Mouse (Mus musculus) kidney, embryonic 15.5 days (tissue): ENCODE measurements around the gene Nck1. TPM values are rescaled to one million over a fixed set of nuclear protein-coding genes. Genes with fewer than 3 reads are reported as not detected.
A peak's percentile ranks its signal among the peaks of the same experiment; 100 is the strongest.

Experiments
- ATAC-seq: fragments of 200-750 bp; cut with Nextera tagmentation; replicated peaks from 2 replicates; pipeline ENCODE4 v1.8.0; 2017; ENCODE audit warnings: moderate TSS enrichment; ENCODE audit not compliant: low FRiP score
- H3K27ac ChIP-seq: fragments of 300-500 bp; sonication (generic); 2 replicates; pipeline ENCODE4 v1.5.1; 2015; ENCODE audit warnings: mild to moderate bottlenecking, inconsistent platforms
- H3K27me3 ChIP-seq: fragments of 300-500 bp; sonication (generic); 2 replicates; pipeline ENCODE4 v1.6.1; 2015; ENCODE audit warnings: inconsistent platforms
- H3K36me3 ChIP-seq: fragments of 300-500 bp; sonication (generic); 2 replicates; pipeline ENCODE4 v1.6.1; 2015; ENCODE audit warnings: inconsistent platforms
- H3K4me1 ChIP-seq: fragments of 300-500 bp; sonication (generic); 2 replicates; pipeline ENCODE4 v1.6.1; 2015; ENCODE audit warnings: inconsistent platforms
- H3K4me2 ChIP-seq: fragments of 300-500 bp; sonication (generic); 2 replicates; pipeline ENCODE4 v1.6.1; 2015; ENCODE audit warnings: moderate library complexity, mild to moderate bottlenecking, inconsistent platforms
- H3K4me3 ChIP-seq: fragments of 300-500 bp; sonication (generic); replicated peaks from 2 replicates; pipeline ENCODE4 v1.5.1; 2015; ENCODE audit warnings: mild to moderate bottlenecking, inconsistent platforms
- H3K9ac ChIP-seq: fragments of 300-500 bp; sonication (generic); 2 replicates; pipeline ENCODE4 v1.6.1; 2015; ENCODE audit warnings: mild to moderate bottlenecking, inconsistent platforms
- H3K9me3 ChIP-seq: fragments of 300-500 bp; sonication (generic); replicated peaks from 2 replicates; pipeline ENCODE4 v1.6.1; 2016; ENCODE audit warnings: inconsistent platforms
- WGBS: fragments of 180-500 bp; shearing (Covaris S2); methylation state at CpG from one replicate; pipeline ENCODE4 v1.1.7; 2015; ENCODE audit warnings: mixed read lengths; 5-methylcytosine and 5-hydroxymethylcytosine counted together
- polyA plus RNA-seq: library from polyadenylated mRNA; unstranded; fragments of >200 nt; fragmentation: Nextera tagmentation; extraction: Ambion mirVana; gene quantifications from 2 replicates; pipeline ENCODE4 v1.2.1, GENCODE M21; 2015

The Nck1 gene
- polyA plus RNA-seq, 1 experiment from 2014 or later: 71.5 TPM

DNA sequence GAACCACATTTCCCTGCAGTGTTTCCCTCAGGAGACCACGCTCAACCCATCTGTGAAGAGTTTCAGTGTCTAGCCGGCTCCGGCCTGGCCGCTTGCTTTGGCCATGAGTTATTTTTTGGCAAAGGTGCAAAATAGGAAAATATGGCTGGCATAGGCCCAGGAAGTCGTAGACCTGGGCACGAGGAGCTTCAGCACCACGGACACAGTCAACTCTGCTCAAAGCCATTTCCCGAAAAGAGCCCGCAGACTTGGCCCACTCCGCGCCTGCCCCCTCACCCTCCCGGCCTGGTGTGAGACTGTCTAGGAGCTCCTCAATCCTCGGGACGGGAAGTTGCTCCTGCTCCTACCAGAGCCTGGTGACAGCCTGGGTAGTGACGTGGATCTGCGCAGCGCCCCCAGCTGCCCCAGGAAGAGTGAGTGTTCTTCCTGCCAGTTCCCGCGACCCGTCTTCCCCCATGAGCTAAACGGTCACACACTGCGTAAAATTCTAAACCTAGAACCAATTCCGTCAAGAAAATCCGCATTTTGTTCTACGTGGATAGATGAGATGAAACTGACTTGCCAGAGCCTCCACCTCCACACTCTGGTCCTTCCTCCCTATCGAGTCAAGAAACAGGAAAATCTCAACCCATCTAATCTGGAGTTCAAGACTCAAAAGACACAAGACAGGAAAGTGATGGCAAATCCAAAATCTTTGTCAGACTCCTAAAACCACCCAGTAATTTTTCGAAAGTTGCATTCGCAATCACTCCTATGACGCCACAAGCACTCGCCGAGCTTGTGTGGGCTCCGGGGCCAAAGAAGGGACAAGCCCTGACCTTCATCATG lies 24.1 kb upstream of the Nck1 start:
- Histone ChIP-seq H3K36me3 (no peaks in the 10 kb centered on the region), H3K4me3 (peak overlapping the region; percentile 72), H3K9me3 (no peaks in the 10 kb centered on the region), H3K4me1 (peaks cover 13% of the 10 kb centered on the region; the same call in 1 of the 2 replicates), H3K27ac (0 out of 2 replicates have a peak overlapping the region, but pooled peaks have one; percentile 30), H3K27me3 (0 out of 2 replicates have a peak, but pooled peaks cover 3% of the 10 kb centered on the region), H3K4me2 (peak overlapping the region; percentile 96), H3K9ac (peak overlapping the region; percentile 65)
- ATAC-seq: peak; percentile 52
- WGBS: 10% methylated on average over 32 of the region's 32 CpGs

DNA sequence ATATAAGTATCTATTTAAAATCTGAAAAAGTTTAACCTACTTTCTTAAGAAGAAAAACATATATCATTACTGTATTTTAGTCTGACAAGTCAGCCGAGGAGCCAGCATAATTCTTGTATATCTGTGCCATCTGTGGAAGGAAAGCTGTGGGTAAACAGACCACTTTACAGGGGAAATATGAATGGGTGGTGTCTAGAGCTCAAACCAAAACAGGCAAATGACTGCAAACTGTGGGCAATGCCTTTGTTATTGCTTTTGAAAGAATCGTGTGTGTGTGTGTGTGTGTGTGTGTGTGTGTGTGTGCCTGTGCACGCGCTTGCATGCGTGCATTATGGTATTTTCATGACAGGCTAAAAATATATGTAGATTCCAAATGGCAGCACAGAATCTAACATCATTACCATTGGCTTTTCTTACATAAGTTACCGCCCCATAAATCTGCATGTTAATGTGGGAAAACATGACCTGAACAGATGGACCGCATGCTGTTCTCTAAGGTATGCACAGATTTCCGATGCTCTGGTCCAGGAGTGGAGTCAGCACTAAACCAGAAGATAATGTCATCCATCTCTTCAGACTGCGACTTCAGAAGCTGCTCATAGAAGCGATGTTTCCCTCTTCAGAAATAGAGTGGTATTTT lies 14.4 kb upstream of the Nck1 start:
- Histone ChIP-seq H3K4me2 (no peak overlapping the region), H3K9me3 (no peaks in the 10 kb centered on the region), H3K9ac (no peak overlapping the region), H3K4me1 (no peaks in the 10 kb centered on the region), H3K27me3 (no peaks in the 10 kb centered on the region), H3K27ac (no peak overlapping the region), H3K36me3 (no peaks in the 10 kb centered on the region), H3K4me3 (no peak overlapping the region)
- no peak for ATAC-seq
- WGBS: 88% methylated on average over 10 of the region's 10 CpGs

- Histone ChIP-seq H3K4me3 (no peak overlapping the region), H3K27me3 (no peaks in the 10 kb centered on the region), H3K4me1 (no peaks in the 10 kb centered on the region), H3K9ac (no peak overlapping the region), H3K27ac (no peak overlapping the region), H3K36me3 (no peaks in the 10 kb centered on the region), H3K9me3 (no peaks in the 10 kb centered on the region), H3K4me2 (no peak overlapping the region)
- ATAC-seq: no peak
These were observed 13.1 kb upstream of the Nck1 start for GRCm38 (mm10) chr9:100558991-100559390.

- no peaks in the 10 kb centered on the region for H3K4me1 ChIP-seq
- no peaks in the 10 kb centered on the region for H3K36me3 ChIP-seq
- H3K4me3 ChIP-seq: no peak overlapping the region
- 81% methylated on average over 4 of the region's 4 CpGs for WGBS
- no peak overlapping the region for H3K4me2 ChIP-seq
- H3K27ac ChIP-seq: no peak overlapping the region
- ATAC-seq: no peak
- no peak overlapping the region for H3K9ac ChIP-seq
- H3K27me3 ChIP-seq: no peaks in the 10 kb centered on the region
- no peaks in the 10 kb centered on the region for H3K9me3 ChIP-seq
These were observed 12.2 kb upstream of the Nck1 start for GRCm38 (mm10) chr9:100558023-100558573.

GRCm38 (mm10) chr9:100555686-100556085 lies 9.8 kb upstream of the Nck1 start:
- no peaks in the 10 kb centered on the region for H3K9me3 ChIP-seq
- no peak overlapping the region for H3K27ac ChIP-seq
- 76% methylated on average over 5 of the region's 5 CpGs for WGBS
- H3K4me1 ChIP-seq: no peaks in the 10 kb centered on the region
- H3K9ac ChIP-seq: no peak overlapping the region
- H3K4me2 ChIP-seq: no peak overlapping the region
- H3K36me3 ChIP-seq: peaks cover 8% of the 10 kb centered on the region; the same call in 1 of the 2 replicates
- H3K27me3 ChIP-seq: no peaks in the 10 kb centered on the region
- no peak overlapping the region for H3K4me3 ChIP-seq
- ATAC-seq: no peak

- Histone ChIP-seq H3K27me3 (no peaks in the 10 kb centered on the region), H3K4me3 (no peak overlapping the region), H3K4me2 (no peak overlapping the region), H3K36me3 (peaks cover 18% of the 10 kb centered on the region; the same call in 1 of the 2 replicates), H3K27ac (no peak overlapping the region), H3K4me1 (peaks cover 16% of the 10 kb centered on the region), H3K9me3 (no peaks in the 10 kb centered on the region), H3K9ac (no peak overlapping the region)
- 94% methylated on average over 2 of the region's 2 CpGs for WGBS
- no peak for ATAC-seq
These were observed 2.4 kb upstream of the Nck1 start for GRCm38 (mm10) chr9:100548313-100548712.

- ATAC-seq: no peak
- Histone ChIP-seq H3K27ac (peak overlapping the region; percentile 96), H3K27me3 (no peaks in the 10 kb centered on the region), H3K4me1 (peaks cover 16% of the 10 kb centered on the region), H3K4me3 (peak overlapping the region; percentile 92), H3K36me3 (peaks cover 12% of the 10 kb centered on the region; the same call in 1 of the 2 replicates), H3K9me3 (no peaks in the 10 kb centered on the region), H3K4me2 (peak overlapping the region; percentile 78), H3K9ac (peak overlapping the region; percentile 62)
- whole genome bisulfite sequencing: 9% methylated on average over 9 of the region's 9 CpGs
These were observed 618 bp upstream of the Nck1 start for GRCm38 (mm10) chr9:100546594-100546910.

GRCm38 (mm10) chr9:100544948-100545714 lies 803 bp downstream of the Nck1 start:
- Histone ChIP-seq H3K4me1 (peaks cover 20% of the 10 kb centered on the region), H3K36me3 (0 out of 2 replicates have a peak, but pooled peaks cover 10% of the 10 kb centered on the region), H3K9me3 (no peaks in the 10 kb centered on the region), H3K9ac (peak overlapping the region; percentile 95), H3K4me2 (peak overlapping the region; percentile 65), H3K27me3 (no peaks in the 10 kb centered on the region), H3K27ac (peak overlapping the region; percentile 96), H3K4me3 (peak overlapping the region; percentile 92)
- no peak; the same call in 1 of the 2 replicates for ATAC-seq
- under 1% methylated on average over 38 of the region's 38 CpGs for WGBS

GRCm38 (mm10) chr9:100535618-100536262 lies 10.2 kb downstream of the Nck1 start:
- ATAC-seq: no peak
- 88% methylated on average over 2 of the region's 2 CpGs for WGBS

GRCm38 (mm10) chr9:100534686-100535085 lies 11.2 kb downstream of the Nck1 start:
- no peak for ATAC-seq
- Histone ChIP-seq H3K4me1 (0 out of 2 replicates have a peak, but pooled peaks cover 6% of the 10 kb centered on the region), H3K27ac (no peak overlapping the region), H3K27me3 (no peaks in the 10 kb centered on the region), H3K9ac (no peak overlapping the region), H3K4me3 (no peak overlapping the region), H3K4me2 (no peak overlapping the region), H3K36me3 (no peaks in the 10 kb centered on the region), H3K9me3 (no peaks in the 10 kb centered on the region)
- 82% methylated on average over 3 of the region's 3 CpGs for WGBS

More at GRCm38 (mm10) chr9:100535618-100536262, 10.2 kb downstream of the Nck1 start:
- Histone ChIP-seq H3K27me3 (no peaks in the 10 kb centered on the region), H3K9ac (no peak overlapping the region), H3K36me3 (no peaks in the 10 kb centered on the region), H3K9me3 (no peaks in the 10 kb centered on the region), H3K4me2 (no peak overlapping the region), H3K4me1 (0 out of 2 replicates have a peak, but pooled peaks cover 10% of the 10 kb centered on the region), H3K4me3 (no peak overlapping the region), H3K27ac (no peak overlapping the region)

- ATAC-seq: no peak
- Histone ChIP-seq H3K27ac (no peak overlapping the region), H3K36me3 (peaks cover 8% of the 10 kb centered on the region; the same call in 1 of the 2 replicates), H3K4me3 (no peak overlapping the region), H3K9ac (no peak overlapping the region), H3K4me1 (0 out of 2 replicates have a peak, but pooled peaks cover 6% of the 10 kb centered on the region), H3K27me3 (no peaks in the 10 kb centered on the region), H3K9me3 (no peaks in the 10 kb centered on the region), H3K4me2 (no peak overlapping the region)
- WGBS: 71% methylated on average over 3 of the region's 3 CpGs
These were observed 13.0 kb downstream of the Nck1 start for GRCm38 (mm10) chr9:100532847-100533505.
